Mouse (Mus musculus): ENCODE measurements at regions not wholly inside any gene's neighbourhood (a gene's known extent, or its start where the extent isn't known, plus 50 kb on each side); places are given as distances from the start of the nearest gene placed in this dataset.

DNA sequence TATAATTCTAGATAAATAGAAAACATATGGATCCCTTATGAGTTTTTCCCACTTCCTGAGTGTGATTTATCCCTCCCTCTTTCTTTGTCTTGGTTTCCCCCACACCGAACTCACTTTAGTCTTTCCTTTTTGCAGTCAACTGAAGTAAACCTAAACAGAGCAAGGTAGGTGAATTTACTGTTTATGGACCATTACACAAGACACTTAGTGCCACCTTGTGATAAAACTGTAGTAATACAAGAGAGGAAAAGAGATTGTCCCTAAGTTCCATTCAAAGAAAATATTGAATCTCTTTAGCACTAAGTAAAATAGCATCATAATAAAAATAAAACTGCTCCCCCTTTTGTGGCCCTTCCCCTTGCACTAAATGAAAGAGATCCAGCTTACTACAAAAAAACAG is 88.4 kb downstream of the B3gnt5 start:
- TF ChIP-seq POLR2A (IDR thresholded peaks at IDR 0.05; ENCODE audit: insufficient read depth, low read length): no peak
- no peak for TF ChIP-seq CTCF (IDR thresholded peaks at IDR 0.05; ENCODE audit: low read depth, low read length)
- TF ChIP-seq EP300 (IDR thresholded peaks at IDR 0.05; ENCODE audit: insufficient read depth, low read depth, low read length): no peak
